In the genomic region with DNA sequence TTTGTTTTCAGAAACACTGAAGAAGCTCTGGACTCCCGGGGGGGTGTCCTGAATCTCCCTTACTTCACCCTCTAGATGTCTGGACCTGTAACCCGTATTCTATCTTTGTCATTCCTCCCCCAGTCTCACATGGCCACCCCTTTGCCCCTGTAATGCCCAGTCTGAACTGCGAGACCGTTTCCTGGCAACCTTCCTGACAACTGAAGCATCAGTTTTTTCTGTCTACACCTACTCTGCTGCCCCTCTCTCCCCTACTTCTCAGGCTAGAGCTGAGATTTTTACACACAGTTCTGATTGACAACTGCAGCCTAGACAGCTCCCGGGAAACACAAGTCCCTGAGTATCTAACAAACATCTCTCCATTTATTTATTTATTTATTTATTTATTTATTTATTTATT, we compare ENCODE assay signal across 15 mouse cellular contexts. TPM values are rescaled to one million over a fixed set of nuclear protein-coding genes. Genes with fewer than 3 reads are reported as not detected.
DNase-seq lines count a peak whose midpoint lies in the region; ATAC-seq and TF ChIP-seq lines count a peak whose summit lies in the region.
"Had no signal": no experiment of that assay in that cellular context is flagged by ENCODE, and none has a peak within 500 bp of the region (broad histone marks: within the 10 kb centered on the region; RNA-seq: fewer than 3 reads in every experiment).

No protein-coding gene starts in this region.

- H3K27me3 ChIP-seq in forebrain, embryonic 13.5 days: no peaks in the 10 kb centered on the region
- no peaks in the 10 kb centered on the region for H3K27me3 ChIP-seq in forebrain, embryonic 12.5 days
- H3K27me3 ChIP-seq in intestine, embryonic 14.5 days (replicated peaks; ENCODE audit: control insufficient read depth, insufficient read depth, low read length): no peaks in the 10 kb centered on the region
- H3K27me3 ChIP-seq in intestine, postnatal 0 days (replicated peaks; ENCODE audit: control insufficient read depth, insufficient read depth, low read length): no peaks in the 10 kb centered on the region
- H3K27me3 ChIP-seq in neural tube, embryonic 11.5 days (ENCODE audit: control insufficient read depth, insufficient read depth, low read length): no peaks in the 10 kb centered on the region
- H3K27me3 ChIP-seq in neural tube, embryonic 15.5 days (replicated peaks): no peaks in the 10 kb centered on the region
- H3K27me3 ChIP-seq: megakaryocyte, embryonic 14.5 days had no signal

- no peak overlapping the region for H3K27ac ChIP-seq in forebrain, embryonic 13.5 days
- H3K27ac ChIP-seq in forebrain, embryonic 12.5 days: no peak overlapping the region
- H3K27ac ChIP-seq in intestine, embryonic 14.5 days (ENCODE audit: low read depth): no peak overlapping the region
- no peak overlapping the region for H3K27ac ChIP-seq in intestine, postnatal 0 days (ENCODE audit: low read depth, low read length)
- no peak overlapping the region for H3K27ac ChIP-seq in neural tube, embryonic 11.5 days (ENCODE audit: low read depth, low read length)
- H3K27ac ChIP-seq in neural tube, embryonic 15.5 days (replicated peaks): no peak overlapping the region
- H3K27ac ChIP-seq: left cerebral cortex, adult 2 months; liver, embryonic 14.5 days had no signal

- H3K4me3 ChIP-seq in forebrain, embryonic 13.5 days: no peak overlapping the region
- H3K4me3 ChIP-seq in forebrain, embryonic 12.5 days (replicated peaks): no peak overlapping the region
- no peak overlapping the region for H3K4me3 ChIP-seq in intestine, embryonic 14.5 days (ENCODE audit: low read depth, low read length)
- H3K4me3 ChIP-seq in intestine, postnatal 0 days (ENCODE audit: low read depth, low read length): no peak overlapping the region
- no peak overlapping the region for H3K4me3 ChIP-seq in neural tube, embryonic 11.5 days (ENCODE audit: low read depth, low read length)
- no peak overlapping the region for H3K4me3 ChIP-seq in neural tube, embryonic 15.5 days (replicated peaks)
- H3K4me3 ChIP-seq: left cerebral cortex, adult 2 months; megakaryocyte, embryonic 14.5 days had no signal

- WGBS in forebrain, embryonic 13.5 days: 45% methylated on average over 5 of the region's 5 CpGs
- 40% methylated on average over 5 of the region's 5 CpGs for WGBS in forebrain, embryonic 12.5 days
- 33% methylated on average over 5 of the region's 5 CpGs for WGBS in intestine, embryonic 14.5 days
- 29% methylated on average over 5 of the region's 5 CpGs for WGBS in intestine, postnatal 0 days
- WGBS in neural tube, embryonic 11.5 days: 48% methylated on average over 5 of the region's 5 CpGs
- WGBS in neural tube, embryonic 15.5 days: 28% methylated on average over 5 of the region's 5 CpGs

- no peaks in the 10 kb centered on the region for H3K36me3 ChIP-seq in forebrain, embryonic 13.5 days (ENCODE audit: poor library complexity, severe bottlenecking)
- H3K36me3 ChIP-seq in forebrain, embryonic 12.5 days (replicated peaks): no peaks in the 10 kb centered on the region
- H3K36me3 ChIP-seq in intestine, embryonic 14.5 days (ENCODE audit: control insufficient read depth, insufficient read depth, low read length): no peaks in the 10 kb centered on the region
- H3K36me3 ChIP-seq in intestine, postnatal 0 days (ENCODE audit: control insufficient read depth, insufficient read depth): no peaks in the 10 kb centered on the region
- no peaks in the 10 kb centered on the region for H3K36me3 ChIP-seq in neural tube, embryonic 11.5 days (ENCODE audit: control insufficient read depth, insufficient read depth, low read length)
- H3K36me3 ChIP-seq in neural tube, embryonic 15.5 days: no peaks in the 10 kb centered on the region
- H3K36me3 ChIP-seq: G1E had no signal

- H3K9ac ChIP-seq in forebrain, embryonic 13.5 days: 0 out of 2 replicates have a peak overlapping the region, but pooled peaks have one; percentile 10
- H3K9ac ChIP-seq in forebrain, embryonic 12.5 days: no peak overlapping the region
- H3K9ac ChIP-seq in intestine, embryonic 14.5 days (ENCODE audit: low read length): no peak overlapping the region
- no peak overlapping the region for H3K9ac ChIP-seq in intestine, postnatal 0 days (ENCODE audit: low read depth, low read length)
- H3K9ac ChIP-seq in neural tube, embryonic 11.5 days (ENCODE audit: low read length): no peak overlapping the region
- no peak overlapping the region for H3K9ac ChIP-seq in neural tube, embryonic 15.5 days (replicated peaks)
- H3K9ac ChIP-seq: liver, embryonic 14.5 days had no signal

- peak; percentile 54 for DNase-seq in intestine, embryonic 14.5 days (ENCODE audit: low spot score)
- no peak for DNase-seq in neural tube, embryonic 11.5 days (ENCODE audit: low spot score)
- DNase-seq in neural tube, embryonic 10.5 days (ENCODE audit: extremely low spot score, low spot score): no peak
- DNase-seq in cerebellum, adult 8-10 months: no peak
- DNase-seq: cerebellum, adult 2 months; right cerebral cortex, postnatal 25 days; thymus, postnatal 36 days had no signal

- H3K9me3 ChIP-seq in forebrain, embryonic 13.5 days (replicated peaks): no peaks in the 10 kb centered on the region
- H3K9me3 ChIP-seq in forebrain, embryonic 12.5 days: no peaks in the 10 kb centered on the region
- no peaks in the 10 kb centered on the region for H3K9me3 ChIP-seq in intestine, embryonic 14.5 days (ENCODE audit: control insufficient read depth, low read length)
- H3K9me3 ChIP-seq in intestine, postnatal 0 days (ENCODE audit: control insufficient read depth): no peaks in the 10 kb centered on the region
- H3K9me3 ChIP-seq in neural tube, embryonic 11.5 days (ENCODE audit: control insufficient read depth, low read length): no peaks in the 10 kb centered on the region
- no peaks in the 10 kb centered on the region for H3K9me3 ChIP-seq in neural tube, embryonic 15.5 days (replicated peaks)
- H3K9me3 ChIP-seq: G1E; megakaryocyte, embryonic 14.5 days had no signal

- ATAC-seq in forebrain, embryonic 13.5 days: no peak
- ATAC-seq in forebrain, embryonic 12.5 days (ENCODE audit: low FRiP score): no peak
- 0 out of 2 replicates have a peak, but pooled peaks have one; percentile 10 for ATAC-seq in intestine, embryonic 14.5 days (replicated peaks; ENCODE audit: low FRiP score, low TSS enrichment, low read depth)
- no peak for ATAC-seq in intestine, postnatal 0 days
- 0 out of 2 replicates have a peak, but pooled peaks have one; percentile 23 for ATAC-seq in neural tube, embryonic 11.5 days (ENCODE audit: insufficient read depth, low FRiP score, low TSS enrichment)
- peak; percentile 30; the same call in 1 of the 2 replicates for ATAC-seq in neural tube, embryonic 15.5 days (ENCODE audit: low FRiP score)

- no peak overlapping the region for H3K4me2 ChIP-seq in forebrain, embryonic 13.5 days
- H3K4me2 ChIP-seq in forebrain, embryonic 12.5 days: no peak overlapping the region
- no peak overlapping the region for H3K4me2 ChIP-seq in intestine, embryonic 14.5 days (ENCODE audit: low read length)
- no peak overlapping the region for H3K4me2 ChIP-seq in intestine, postnatal 0 days (replicated peaks; ENCODE audit: low read depth)
- no peak overlapping the region for H3K4me2 ChIP-seq in neural tube, embryonic 11.5 days (ENCODE audit: low read depth)
- H3K4me2 ChIP-seq in neural tube, embryonic 15.5 days: no peak overlapping the region

- peaks cover 16% of the 10 kb centered on the region for H3K4me1 ChIP-seq in forebrain, embryonic 13.5 days
- peaks cover 16% of the 10 kb centered on the region for H3K4me1 ChIP-seq in forebrain, embryonic 12.5 days
- H3K4me1 ChIP-seq in intestine, embryonic 14.5 days (replicated peaks; ENCODE audit: control insufficient read depth, insufficient read depth, low read length): no peaks in the 10 kb centered on the region; the same call in 1 of the 2 replicates
- H3K4me1 ChIP-seq in intestine, postnatal 0 days (replicated peaks; ENCODE audit: control insufficient read depth, insufficient read depth, low read length): no peaks in the 10 kb centered on the region
- H3K4me1 ChIP-seq in neural tube, embryonic 11.5 days (ENCODE audit: control insufficient read depth, insufficient read depth, low read length): no peaks in the 10 kb centered on the region
- H3K4me1 ChIP-seq in neural tube, embryonic 15.5 days: peaks cover 4% of the 10 kb centered on the region; the same call in 1 of the 2 replicates

- TF ChIP-seq CTCF in intestine, postnatal 0 days (IDR thresholded peaks at IDR 0.05; ENCODE audit: low read depth): no peak

RNA-seq across cellular contexts. Expression of a gene that starts 9.3 kb away (rescaled TPM):
- polyA plus RNA-seq in forebrain, embryonic 13.5 days (2015; fragmentation: Nextera tagmentation; extraction: Ambion mirVana): 3.4 and 4.4 TPM in 2 replicates
- 6.2 and 7.3 TPM in 2 replicates for polyA plus RNA-seq in forebrain, embryonic 12.5 days (2016; fragmentation: Nextera tagmentation; extraction: Ambion mirVana)
- polyA plus RNA-seq in intestine, embryonic 14.5 days (2014; fragmentation: Nextera tagmentation; extraction: Ambion mirVana): 4.0 and 5.9 TPM in 2 replicates
- polyA plus RNA-seq in intestine, postnatal 0 days (2015; fragmentation: Nextera tagmentation; extraction: Ambion mirVana): 3.3 and 3.4 TPM in 2 replicates
- 7.2 and 7.4 TPM in 2 replicates for polyA plus RNA-seq in neural tube, embryonic 11.5 days (2014; fragmentation: Nextera tagmentation; extraction: Ambion mirVana)
- polyA plus RNA-seq in neural tube, embryonic 15.5 days (2015; fragmentation: Nextera tagmentation; extraction: Ambion mirVana): 5.6 and 7.3 TPM in 2 replicates

RNA-seq across cellular contexts. Expression of a gene that starts 14.3 kb away (rescaled TPM):
- 168 and 175 TPM in 2 replicates for polyA plus RNA-seq in forebrain, embryonic 13.5 days (2015; fragmentation: Nextera tagmentation; extraction: Ambion mirVana)
- 176 and 188 TPM in 2 replicates for polyA plus RNA-seq in forebrain, embryonic 12.5 days (2016; fragmentation: Nextera tagmentation; extraction: Ambion mirVana)
- 162 and 179 TPM in 2 replicates for polyA plus RNA-seq in intestine, embryonic 14.5 days (2014; fragmentation: Nextera tagmentation; extraction: Ambion mirVana)
- 28.7 and 30.7 TPM in 2 replicates for polyA plus RNA-seq in intestine, postnatal 0 days (2015; fragmentation: Nextera tagmentation; extraction: Ambion mirVana)
- polyA plus RNA-seq in neural tube, embryonic 11.5 days (2014; fragmentation: Nextera tagmentation; extraction: Ambion mirVana): 208 and 209 TPM in 2 replicates
- 158 and 164 TPM in 2 replicates for polyA plus RNA-seq in neural tube, embryonic 15.5 days (2015; fragmentation: Nextera tagmentation; extraction: Ambion mirVana)

RNA-seq across cellular contexts. Expression of a gene that starts 52.0 kb away (rescaled TPM):
- polyA plus RNA-seq in forebrain, embryonic 13.5 days (2015; fragmentation: Nextera tagmentation; extraction: Ambion mirVana): 15.0 and 15.2 TPM in 2 replicates
- polyA plus RNA-seq in forebrain, embryonic 12.5 days (2016; fragmentation: Nextera tagmentation; extraction: Ambion mirVana): 18.1 and 19.5 TPM in 2 replicates
- polyA plus RNA-seq in intestine, embryonic 14.5 days (2014; fragmentation: Nextera tagmentation; extraction: Ambion mirVana): 25.6 and 27.3 TPM in 2 replicates
- 7.6 and 8.9 TPM in 2 replicates for polyA plus RNA-seq in intestine, postnatal 0 days (2015; fragmentation: Nextera tagmentation; extraction: Ambion mirVana)
- polyA plus RNA-seq in neural tube, embryonic 11.5 days (2014; fragmentation: Nextera tagmentation; extraction: Ambion mirVana): 21.5 and 25.3 TPM in 2 replicates
- polyA plus RNA-seq in neural tube, embryonic 15.5 days (2015; fragmentation: Nextera tagmentation; extraction: Ambion mirVana): 5.6 and 11.8 TPM in 2 replicates

RNA-seq across cellular contexts. Expression of a gene that starts 52.4 kb away (rescaled TPM):
- polyA plus RNA-seq in forebrain, embryonic 13.5 days (2015; fragmentation: Nextera tagmentation; extraction: Ambion mirVana): 38.7 and 40.4 TPM in 2 replicates
- polyA plus RNA-seq in forebrain, embryonic 12.5 days (2016; fragmentation: Nextera tagmentation; extraction: Ambion mirVana): 42.2 and 42.5 TPM in 2 replicates
- polyA plus RNA-seq in intestine, embryonic 14.5 days (2014; fragmentation: Nextera tagmentation; extraction: Ambion mirVana): 60.8 and 64.8 TPM in 2 replicates
- polyA plus RNA-seq in intestine, postnatal 0 days (2015; fragmentation: Nextera tagmentation; extraction: Ambion mirVana): 111 and 112 TPM in 2 replicates
- polyA plus RNA-seq in neural tube, embryonic 11.5 days (2014; fragmentation: Nextera tagmentation; extraction: Ambion mirVana): 54.4 and 56.1 TPM in 2 replicates
- 42.1 and 50.0 TPM in 2 replicates for polyA plus RNA-seq in neural tube, embryonic 15.5 days (2015; fragmentation: Nextera tagmentation; extraction: Ambion mirVana)

Comparison
In these comparisons a context has a peak if more than half of its experiments do, and no peak if none do; other contexts are left out.
1. ATAC-seq: peak in intestine, embryonic 14.5 days (single experiment), neural tube, embryonic 11.5 days (single experiment) and neural tube, embryonic 15.5 days (single experiment); none in forebrain, embryonic 13.5 days (single experiment), forebrain, embryonic 12.5 days (single experiment) and intestine, postnatal 0 days (single experiment).